Mouse (Mus musculus) gastrocnemius, postnatal 10 days (tissue): ENCODE measurements around the gene Atf5. TPM values are rescaled to one million over a fixed set of nuclear protein-coding genes. Genes with fewer than 3 reads are reported as not detected.

Experiments used
- DNase-seq: peaks from one replicate; pipeline ENCODE4 v3.0.0; 2021; ENCODE audit warnings: mixed read lengths
- total RNA-seq, 2 experiments: library from RNA; stranded (reverse); gene quantifications; 2 replicates each; pipeline ENCODE4 v1.2.3; 2021

Gene Atf5
- total RNA-seq, 2 experiments from 2014 or later = 55.1 to 60.5 TPM

- peak; percentile 3 for DNase-seq
These were observed 3.4 kb upstream of the Atf5 start for GRCm38 (mm10) chr7:44819863-44820262.

DNA sequence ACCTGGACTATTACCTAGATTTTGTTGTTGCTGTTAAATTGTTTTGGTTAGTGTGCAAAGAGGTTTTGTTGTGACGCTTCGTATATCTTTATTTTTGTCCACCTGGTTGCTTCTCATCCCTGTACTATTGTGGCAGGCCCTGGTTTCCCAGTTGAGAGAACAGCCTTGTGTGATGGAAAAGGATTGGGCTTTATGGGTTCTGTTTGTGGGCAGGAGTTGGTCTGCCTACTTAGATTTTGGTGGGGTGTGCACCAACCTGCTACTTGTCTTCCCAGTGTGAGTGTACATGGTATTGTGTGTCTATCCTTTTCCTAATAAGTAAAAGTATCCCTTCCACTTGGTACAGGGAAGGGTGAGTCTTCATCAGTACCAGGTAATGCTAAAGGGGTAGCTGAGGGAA, 2.9 kb upstream of the Atf5 start:
- DNase-seq = peak; percentile 1

- DNase-seq = peak; percentile 63
These were observed 2.3 kb upstream of the Atf5 start for GRCm38 (mm10) chr7:44818751-44819235.

GRCm38 (mm10) chr7:44818164-44818563, 1.7 kb upstream of the Atf5 start:
- peak; percentile 4 for DNase-seq

DNA sequence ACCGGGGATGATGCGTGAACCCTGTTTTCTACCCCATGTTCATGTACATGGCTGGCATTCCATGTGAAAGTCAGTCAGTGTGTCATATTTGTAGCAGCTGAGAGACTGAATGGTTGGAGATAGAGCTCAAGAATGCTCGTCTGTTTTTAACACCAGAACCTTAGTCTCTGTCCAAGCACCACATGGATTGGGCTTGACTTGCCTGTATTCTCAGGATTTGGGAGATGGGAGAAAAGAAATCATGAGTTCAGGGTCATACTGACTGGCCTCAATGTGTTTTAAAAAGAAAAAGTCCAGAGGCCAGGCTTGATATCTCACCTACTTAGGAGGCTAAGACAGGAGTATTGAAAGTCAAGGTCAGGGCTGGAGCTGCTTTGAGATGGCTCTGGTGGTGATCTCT, 983 bp upstream of the Atf5 start:
- peak; percentile 1 for DNase-seq

DNA sequence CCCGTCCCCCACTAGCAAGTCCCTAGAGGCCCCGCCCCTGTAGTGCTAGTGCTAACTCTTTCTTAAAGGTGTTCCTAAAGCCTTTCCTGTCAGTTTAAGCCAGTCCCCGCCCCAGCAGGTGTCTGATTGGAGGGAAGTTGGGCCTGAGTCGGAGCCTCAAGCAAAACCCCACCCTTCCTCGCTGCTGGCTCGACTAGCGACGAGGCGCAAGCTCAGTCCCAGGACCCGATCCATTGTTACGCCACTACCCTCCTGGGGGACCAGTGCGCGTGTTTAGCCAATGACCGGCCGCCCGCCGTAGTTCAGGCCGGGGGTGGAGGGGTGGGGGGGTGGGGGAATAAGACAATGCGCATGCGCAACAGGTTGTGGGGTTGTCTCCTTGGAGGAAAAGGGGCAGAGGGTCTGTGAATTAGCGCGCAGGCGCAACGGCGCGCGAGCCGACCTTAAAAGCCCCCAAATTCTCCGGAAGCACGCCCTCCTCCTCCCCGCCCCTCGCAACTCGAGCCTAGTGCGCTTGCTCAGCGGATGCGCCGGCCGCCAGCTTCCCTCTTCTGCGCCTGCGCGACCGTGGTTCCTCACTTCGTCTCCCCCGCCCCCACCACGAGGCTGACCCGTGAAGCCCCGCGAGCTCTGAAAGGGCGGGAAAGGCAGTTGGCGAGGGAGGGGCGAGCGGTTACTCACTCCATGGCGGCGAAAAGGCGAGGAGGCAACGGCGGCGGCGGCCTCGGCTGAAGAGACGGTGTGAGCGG, 563 bp downstream of the Atf5 start, which contains the start of the genes Nup62 and Il4i1:
Nup62 (plus strand) TSS at position 368 of the 749 bp plus-strand sequence.
Il4i1 (plus strand) TSS at position 667 of the 749 bp plus-strand sequence.
- peak; percentile 100 for DNase-seq

DNA sequence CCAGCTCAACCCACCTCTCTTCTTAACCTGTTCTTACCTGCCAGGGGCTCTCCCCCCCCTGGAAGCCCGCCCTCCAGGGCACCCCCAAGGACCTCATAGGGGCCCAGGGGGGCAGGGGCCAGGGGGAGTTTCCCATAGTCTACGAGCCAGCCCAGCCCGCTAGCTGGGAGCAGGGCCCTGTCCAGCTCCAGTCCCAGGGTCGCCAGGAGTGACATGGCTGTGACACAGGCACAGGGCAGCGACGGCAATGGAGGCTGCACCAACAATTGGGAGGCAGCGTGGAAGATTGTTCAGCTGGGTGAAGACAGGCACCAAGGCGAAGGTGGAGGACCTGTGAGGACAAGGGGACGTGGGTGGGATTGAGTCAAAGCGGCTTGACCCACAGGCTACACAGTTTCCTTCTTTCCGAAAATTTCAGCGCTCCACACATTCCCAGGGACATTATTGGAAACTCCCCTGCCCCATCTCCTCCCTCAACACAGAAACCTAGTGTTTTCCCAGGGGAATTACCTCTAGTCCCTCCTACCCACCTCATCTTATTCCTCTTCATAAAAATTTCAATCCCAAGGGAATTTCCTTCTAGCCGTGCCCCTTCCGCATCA, 1.4 kb downstream of the Atf5 start:
- peak; percentile 22 for DNase-seq

- no peak for DNase-seq
These were observed 2.0 kb downstream of the Atf5 start for GRCm38 (mm10) chr7:44814423-44814822.

DNA sequence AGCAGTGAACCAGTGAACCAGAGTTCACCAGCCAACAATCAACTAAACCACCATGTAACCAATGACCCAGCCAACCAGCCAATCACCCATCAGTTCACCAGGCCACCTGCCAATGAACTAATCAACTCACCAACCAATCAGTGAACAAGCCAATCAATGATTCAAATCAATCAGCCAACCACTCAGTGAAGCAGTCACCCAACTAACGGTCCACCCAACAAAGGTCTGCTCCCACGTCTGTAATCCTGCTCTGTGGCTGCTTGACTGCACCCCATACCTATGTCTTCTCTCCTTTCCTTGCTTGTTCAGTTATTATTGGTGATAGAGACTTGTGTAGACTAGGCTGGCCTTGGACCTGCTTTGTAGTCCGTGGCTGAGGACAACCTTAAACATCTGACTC, 2.5 kb downstream of the Atf5 start:
- peak; percentile 1 for DNase-seq

DNA sequence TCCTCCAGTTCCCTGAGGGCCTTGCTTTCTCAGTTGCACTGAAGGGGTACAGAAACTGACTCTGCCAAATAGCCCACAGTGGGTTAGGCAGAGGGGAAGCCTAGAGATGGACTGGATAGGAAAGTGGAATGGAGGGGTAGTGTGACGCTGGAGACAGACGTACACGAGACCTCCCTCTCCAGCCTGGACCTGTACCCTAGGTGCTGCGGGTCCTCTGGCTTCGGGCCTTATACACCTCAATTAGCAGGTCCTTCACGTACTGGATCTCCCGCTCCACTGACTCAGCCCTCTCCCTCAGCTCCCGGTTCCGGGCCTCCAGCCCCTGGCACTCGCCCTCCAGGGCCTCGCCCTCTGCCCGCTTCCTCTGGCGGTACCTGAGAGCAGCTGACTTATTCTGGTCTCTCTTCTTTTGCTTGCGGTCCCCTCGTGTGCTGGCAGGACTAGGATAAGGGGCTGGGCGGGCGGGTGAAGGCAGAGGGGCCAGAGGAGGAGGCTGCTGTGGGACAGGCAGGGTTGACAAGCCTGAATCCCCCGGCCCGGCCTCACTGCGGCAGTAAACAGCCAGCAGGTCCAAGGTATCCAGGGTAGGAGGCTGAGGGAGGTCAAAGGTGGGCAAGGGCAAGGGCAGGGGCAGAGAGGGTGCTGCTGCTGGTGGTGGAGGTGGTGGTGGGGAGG, 3.7 kb downstream of the Atf5 start:
- DNase-seq = peak; percentile 5

DNA sequence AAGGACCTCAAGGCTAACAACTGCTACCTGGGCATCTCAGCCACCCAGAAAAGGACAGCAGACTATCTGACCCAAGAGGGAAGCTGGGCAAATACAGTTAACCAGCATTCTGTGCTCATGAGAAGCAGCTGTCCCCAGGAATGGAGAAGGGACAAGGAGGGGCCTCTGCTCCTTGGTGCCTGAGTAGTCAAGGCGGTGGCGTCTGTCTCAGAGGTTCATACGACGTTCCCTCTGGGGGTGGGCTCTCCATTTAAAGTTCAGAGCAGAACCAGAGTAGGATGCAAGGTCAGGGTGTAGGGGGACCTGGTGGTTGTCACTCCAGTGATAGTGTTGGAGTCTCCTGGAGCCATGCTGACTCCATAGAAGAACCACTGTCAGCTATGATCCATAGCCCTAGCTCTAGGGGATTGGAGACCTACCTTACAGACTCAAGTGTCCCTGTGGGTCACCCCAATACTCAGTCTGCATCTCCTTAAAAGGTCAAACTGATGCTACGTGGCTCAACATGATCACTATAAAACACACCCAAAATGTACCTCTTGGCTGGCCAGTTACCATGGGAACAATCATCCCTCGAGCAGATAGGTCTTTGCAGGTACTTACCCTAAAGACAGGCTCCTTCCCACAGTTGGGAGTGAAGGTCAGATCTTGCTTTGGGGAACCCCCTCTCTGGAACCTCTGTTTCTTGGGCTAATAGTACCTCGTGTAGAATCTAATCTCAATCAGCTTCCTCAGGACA, 5.5 kb downstream of the Atf5 start:
- no peak for DNase-seq

GRCm38 (mm10) chr7:44810365-44810764, 6.1 kb downstream of the Atf5 start:
- no peak for DNase-seq

DNA sequence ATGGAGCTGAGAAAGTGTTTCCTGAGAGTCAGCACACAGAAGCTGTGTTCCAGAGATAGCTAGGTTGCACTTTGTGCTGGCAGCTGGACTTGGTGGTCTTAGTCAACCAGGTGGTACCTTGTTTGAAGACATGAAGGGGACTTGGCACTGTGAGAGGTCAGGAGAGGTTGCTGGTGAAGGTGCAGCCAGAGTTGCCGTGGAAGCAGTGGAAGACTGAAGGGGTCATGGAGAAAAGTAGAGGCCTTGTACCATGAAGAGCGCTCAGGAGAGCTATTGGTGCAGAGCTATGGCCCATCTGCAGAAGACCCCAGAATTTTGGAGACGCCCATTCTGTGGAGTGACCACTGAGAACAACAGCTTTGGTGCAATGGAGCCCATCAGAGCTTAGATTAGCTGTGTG, 7.0 kb downstream of the Atf5 start:
- DNase-seq = no peak

DNA sequence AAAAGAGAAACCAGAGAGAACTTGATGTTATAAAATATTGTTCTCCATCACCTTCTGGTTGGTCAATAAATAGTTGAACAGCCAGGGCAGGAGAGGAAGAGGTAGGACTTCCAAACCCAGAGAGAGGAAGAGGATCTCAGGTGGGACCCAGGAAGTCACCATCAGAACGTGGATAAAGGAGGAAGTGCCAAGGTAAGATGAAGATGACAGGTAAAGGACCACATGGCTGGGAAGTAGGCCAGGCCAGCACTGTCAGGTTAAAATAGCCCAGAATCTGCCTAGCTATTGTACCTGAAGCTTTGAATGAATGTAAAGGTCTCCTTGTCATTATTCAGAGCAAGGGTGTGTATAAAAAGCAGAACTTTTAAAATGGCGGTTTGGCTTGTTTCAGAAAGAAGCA, 7.5 kb downstream of the Atf5 start:
- no peak for DNase-seq

DNA sequence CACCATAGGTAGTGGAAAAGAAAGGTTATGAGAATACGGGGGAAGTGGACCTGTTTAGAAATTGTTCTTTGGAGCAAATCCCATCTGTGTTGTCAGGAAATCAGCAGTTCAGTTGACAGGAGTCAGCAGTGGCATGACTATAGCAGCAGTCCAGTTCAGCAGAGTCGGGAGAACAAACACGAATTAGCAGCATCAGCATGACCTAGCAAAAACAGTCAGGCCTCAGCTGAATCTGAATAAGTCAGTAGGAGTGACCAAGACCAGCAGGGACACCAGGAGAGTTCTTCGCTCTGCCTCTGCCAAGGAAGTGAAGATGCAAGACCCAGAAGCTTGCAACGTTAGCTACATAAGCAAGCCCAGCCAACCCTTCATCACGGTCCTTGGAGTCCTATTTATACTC, 23.7 kb downstream of the Atf5 start:
- no peak for DNase-seq

DNA sequence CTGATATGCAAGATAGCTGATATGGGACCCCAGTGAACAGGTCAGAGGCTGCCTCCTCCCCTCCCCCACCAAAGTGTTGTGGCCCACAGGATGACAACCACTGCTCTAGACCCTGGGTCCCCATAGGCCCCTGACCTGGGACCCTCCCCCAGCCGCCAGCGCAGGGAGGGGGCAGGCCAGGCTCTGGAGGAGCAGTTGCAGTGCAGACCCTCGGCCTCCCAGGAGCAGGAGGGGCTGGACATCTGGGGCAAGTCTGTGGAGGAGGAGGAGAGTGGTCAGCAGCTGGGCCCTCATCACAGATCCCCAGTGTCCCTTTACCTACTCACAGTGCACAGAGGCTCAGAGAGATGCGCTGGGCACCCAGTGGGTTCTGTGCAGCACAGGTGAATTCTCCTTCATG, 26.4 kb downstream of the Atf5 start:
- DNase-seq = no peak

GRCm38 (mm10) chr7:44789531-44789930, 26.9 kb downstream of the Atf5 start:
- no peak for DNase-seq

DNA sequence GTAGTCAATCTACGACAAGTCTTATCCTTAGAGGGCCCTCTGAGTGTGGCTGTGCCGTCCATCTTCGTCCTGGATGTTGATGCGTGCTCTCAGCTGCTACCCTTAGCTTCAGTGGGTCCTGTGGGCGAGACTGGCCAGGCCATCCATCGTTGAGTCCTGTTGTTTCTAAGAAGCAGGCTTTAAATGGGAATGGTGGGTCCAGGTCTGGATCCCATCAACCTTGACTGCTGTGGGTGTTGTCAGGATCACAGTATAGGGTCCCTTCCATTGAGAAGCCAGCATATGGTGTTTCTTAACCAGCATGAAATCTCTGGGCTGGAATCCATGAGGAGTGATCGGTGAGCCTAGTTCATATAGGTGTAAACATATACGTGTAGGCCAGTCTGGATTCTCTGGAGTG, 36.4 kb downstream of the Atf5 start:
- DNase-seq = no peak

GRCm38 (mm10) chr7:44776849-44777498, 39.5 kb downstream of the Atf5 start:
- DNase-seq = no peak

DNA sequence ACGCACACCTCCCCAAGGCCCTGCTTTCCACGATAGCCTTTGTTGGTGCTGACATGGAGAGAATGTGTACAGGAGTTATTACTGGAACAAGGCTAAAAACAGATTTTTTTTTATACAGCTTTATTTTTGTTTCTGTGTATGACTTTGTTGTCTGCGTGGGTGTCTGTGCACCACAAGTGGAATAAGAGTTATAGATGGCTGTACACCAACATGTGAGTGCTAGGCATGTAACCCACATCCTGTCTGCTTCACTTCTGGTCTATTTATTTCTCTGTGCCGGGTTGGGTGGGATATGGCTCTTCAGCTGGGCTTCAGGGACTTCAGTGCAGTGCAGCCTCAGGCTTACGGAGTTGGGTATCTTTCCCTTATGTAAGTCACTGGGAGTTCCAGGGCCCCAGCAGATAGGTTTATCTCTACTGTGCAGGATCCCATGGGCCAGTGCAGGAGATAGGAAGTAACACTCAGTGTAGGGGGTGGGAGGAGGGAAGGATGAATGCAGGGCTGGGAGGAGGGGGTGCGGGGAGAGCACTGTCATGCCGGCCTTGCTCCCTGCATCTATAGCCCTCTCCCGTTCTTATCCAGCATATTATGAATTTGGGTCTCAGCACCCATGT, 43.8 kb downstream of the Atf5 start:
- no peak for DNase-seq

- DNase-seq = peak; percentile 76
These were observed 46.3 kb downstream of the Atf5 start for GRCm38 (mm10) chr7:44770046-44770578.
